Comparison of ENCODE assay signal across 29 mouse cellular contexts in the genomic region with DNA sequence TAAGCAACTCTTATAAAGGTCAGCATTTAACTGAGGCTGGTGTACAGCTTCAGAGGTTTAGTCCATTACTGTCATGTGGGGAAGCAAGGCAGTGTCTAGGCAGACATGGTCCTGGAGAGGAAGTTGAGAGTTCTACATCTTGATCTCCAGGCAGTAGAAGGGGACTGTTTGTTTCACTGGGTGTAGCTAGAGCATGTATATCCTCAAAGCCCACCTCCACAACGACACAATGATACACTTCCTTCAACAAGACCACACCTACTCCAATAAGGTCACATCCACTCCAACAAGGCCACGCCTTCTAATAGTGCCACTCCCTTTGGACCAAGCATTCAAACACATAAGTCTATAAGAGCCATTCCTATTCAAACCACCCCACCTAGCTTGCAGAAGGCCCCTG. TPM values are rescaled to one million over a fixed set of nuclear protein-coding genes. Genes with fewer than 3 reads are reported as not detected.
DNase-seq lines count a peak whose midpoint lies in the region; ATAC-seq lines count a peak whose summit lies in the region.
"Had no signal": no experiment of that assay in that cellular context is flagged by ENCODE, and none has a peak within 500 bp of the region (broad histone marks: within the 10 kb centered on the region; RNA-seq: fewer than 3 reads in every experiment).

No protein-coding gene starts in this region.

- H3K4me1 ChIP-seq in hindbrain, embryonic 10.5 days (replicated peaks) = 0 out of 2 replicates have a peak, but pooled peaks cover 3% of the 10 kb centered on the region
- H3K4me1 ChIP-seq: hindbrain, embryonic 13.5 days; midbrain, embryonic 12.5 days; neural tube, embryonic 15.5 days had no signal

- 84% methylated on average over 2 of the region's 2 CpGs for WGBS in hindbrain, embryonic 10.5 days

- no peaks in the 10 kb centered on the region for H3K9me3 ChIP-seq in hindbrain, embryonic 10.5 days
- H3K9me3 ChIP-seq: hindbrain, embryonic 13.5 days; limb, embryonic 12.5 days; megakaryocyte, embryonic 14.5 days; midbrain, embryonic 12.5 days; neural tube, embryonic 15.5 days had no signal

- H3K27ac ChIP-seq in hindbrain, embryonic 10.5 days = no peak overlapping the region
- H3K27ac ChIP-seq: hindbrain, embryonic 13.5 days; left cerebral cortex, adult 2 months; limb, embryonic 12.5 days; liver, embryonic 14.5 days; midbrain, embryonic 12.5 days; neural tube, embryonic 15.5 days; stomach, postnatal 0 days had no signal

- peak; percentile 49 for DNase-seq in CD4-positive, CD25-positive, alpha-beta regulatory T cell, adult 2 months (ENCODE audit: low read depth, low spot score)
- DNase-seq in MEL-GATA-1-ER (ENCODE audit: extremely low read depth, low read depth) = peak; percentile 82
- DNase-seq in induced T-regulatory cell, adult 2 months (ENCODE audit: low read depth) = peak; percentile 49
- no peak for DNase-seq in kidney, postnatal 25 days
- no peak for DNase-seq in urinary bladder, postnatal 25 days (ENCODE audit: low spot score)
- DNase-seq in hindbrain, embryonic 10.5 days (ENCODE audit: low spot score) = no peak
- DNase-seq: adrenal gland, postnatal 25 days; B cell, adult 2 months; cerebellum, adult 18-20 months; cerebellum, postnatal 10 days; kidney, adult 11 months; kidney, postnatal 14 days; lung, adult 2 months; lung, postnatal 14 days; spleen, adult 18-20 months; thymus, adult 2 months; thymus, postnatal 4 days had no signal

- ATAC-seq in monocyte, adult 5-6 weeks (replicated peaks; ENCODE audit: insufficient number of reproducible peaks, low FRiP score, low TSS enrichment, poor library complexity, severe bottlenecking) = peak; percentile 30; the same call in 1 of the 2 replicates
- ATAC-seq: forebrain, embryonic 16.5 days had no signal

- no peaks in the 10 kb centered on the region for H3K27me3 ChIP-seq in hindbrain, embryonic 10.5 days (ENCODE audit: insufficient read depth, poor library complexity, severe bottlenecking)
- H3K27me3 ChIP-seq: hindbrain, embryonic 13.5 days; limb, embryonic 12.5 days; megakaryocyte, embryonic 14.5 days; midbrain, embryonic 12.5 days; neural tube, embryonic 15.5 days had no signal

- no peak overlapping the region for H3K4me3 ChIP-seq in hindbrain, embryonic 10.5 days
- H3K4me3 ChIP-seq: erythroblast, embryonic 14.5 days; hindbrain, embryonic 13.5 days; left cerebral cortex, adult 2 months; limb, embryonic 12.5 days; midbrain, embryonic 12.5 days; neural tube, embryonic 15.5 days had no signal

- H3K36me3 ChIP-seq in hindbrain, embryonic 10.5 days = no peaks in the 10 kb centered on the region
- H3K36me3 ChIP-seq: G1E; hindbrain, embryonic 13.5 days; limb, embryonic 12.5 days; midbrain, embryonic 12.5 days; neural tube, embryonic 15.5 days had no signal

RNA-seq across cellular contexts. Expression of a gene that starts 7.2 kb away (rescaled TPM):
- total RNA-seq in monocyte, adult 5-6 weeks (2017) = 13.4 to 29.4 TPM (median 21.3 TPM) in 3 replicates
- 7.3 and 8.5 TPM in 2 replicates for polyA plus RNA-seq in hindbrain, embryonic 10.5 days (2016; fragmentation: Nextera tagmentation; extraction: Ambion mirVana)

Comparison
In these comparisons a context has a peak if more than half of its experiments do, and no peak if none do; other contexts are left out.
1. DNase-seq: peak in CD4-positive, CD25-positive, alpha-beta regulatory T cell, adult 2 months (single experiment), MEL-GATA-1-ER (single experiment) and induced T-regulatory cell, adult 2 months (single experiment); none in kidney, postnatal 25 days (0 of 2), urinary bladder, postnatal 25 days (single experiment) and hindbrain, embryonic 10.5 days (single experiment).